Mouse (Mus musculus): ENCODE measurements at regions not wholly inside any gene's neighbourhood (a gene's known extent, or its start where the extent isn't known, plus 50 kb on each side); places are given as distances from the start of the nearest gene placed in this dataset.

- Histone ChIP-seq H3K9ac (replicated peaks) (no peak overlapping the region), H3K9me3 (ENCODE audit: control insufficient read depth, low read length) (no peaks in the 10 kb centered on the region), H3K4me1 (replicated peaks; ENCODE audit: control insufficient read depth in 2 of 2, insufficient read depth in 2 of 2, low read length in 1 of 2) (no peaks in the 10 kb centered on the region), H3K4me3 (ENCODE audit: insufficient read depth in 1 of 2, low read depth in 2 of 2, low read length in 2 of 2) (no peak overlapping the region), H3K27ac (no peak overlapping the region), H3K4me2 (ENCODE audit: low read depth) (no peak overlapping the region), H3K36me3 (replicated peaks; ENCODE audit: control insufficient read depth, insufficient read depth, low read depth) (no peaks in the 10 kb centered on the region), H3K27me3 (ENCODE audit: control insufficient read depth, insufficient read depth, low read length) (no peaks in the 10 kb centered on the region)
- ATAC-seq (ENCODE audit: insufficient read depth) (no peak), DNase-seq (ENCODE audit: low read depth in 3 of 3, low spot score in 3 of 3) (no peak)
- 59% methylated on average over 9 of the region's 9 CpGs for WGBS (ENCODE audit: insufficient replicate concordance)
- TF ChIP-seq EP300 (IDR thresholded peaks at IDR 0.05; ENCODE audit: low read depth): no peak
- TF ChIP-seq CTCF (IDR thresholded peaks at IDR 0.05; ENCODE audit: low read depth): no peak
Observed at GRCm38 (mm10) chr11:86005899-86006445, 119.8 kb downstream of the Tbx4 start.

- TF ChIP-seq CTCF (IDR thresholded peaks at IDR 0.05; ENCODE audit: low read depth): no peak
- TF ChIP-seq EP300 (IDR thresholded peaks at IDR 0.05; ENCODE audit: low read depth): no peak
- H3K4me1 ChIP-seq (replicated peaks; ENCODE audit: control insufficient read depth in 2 of 2, insufficient read depth in 2 of 2, low read length in 1 of 2): no peaks in the 10 kb centered on the region
- no peak overlapping the region for H3K4me3 ChIP-seq (ENCODE audit: insufficient read depth in 1 of 2, low read depth in 2 of 2, low read length in 2 of 2)
- H3K36me3 ChIP-seq (replicated peaks; ENCODE audit: control insufficient read depth, insufficient read depth, low read depth): no peaks in the 10 kb centered on the region
- DNase-seq (ENCODE audit: low read depth in 3 of 3, low spot score in 3 of 3) (no peak), ATAC-seq (ENCODE audit: insufficient read depth) (no peak)
- H3K27me3 ChIP-seq (ENCODE audit: control insufficient read depth, insufficient read depth, low read length): no peaks in the 10 kb centered on the region
- H3K9me3 ChIP-seq (ENCODE audit: control insufficient read depth, low read length): no peaks in the 10 kb centered on the region
- 37% methylated on average over 4 of the region's 4 CpGs for WGBS (ENCODE audit: insufficient replicate concordance)
- H3K4me2 ChIP-seq (ENCODE audit: low read depth): no peak overlapping the region
- H3K27ac ChIP-seq: no peak overlapping the region
- no peak overlapping the region for H3K9ac ChIP-seq (replicated peaks)
Observed at GRCm38 (mm10) chr11:86006859-86007258, 120.6 kb downstream of the Tbx4 start.
